Mouse (Mus musculus) cortical plate, adult 2 months (tissue): ENCODE data around the gene Fbxl8. TPM values are rescaled to one million over a fixed set of nuclear protein-coding genes. Genes with fewer than 3 reads are reported as not detected.

Experiments used
- H3K27ac ChIP-seq: fragments of 200-500 bp; 2 replicates; pipeline ENCODE4 v1.5.1; 2012; ENCODE audit warnings: low read length, control low read depth, inconsistent platforms; ENCODE audit not compliant: insufficient read depth
- H3K4me1 ChIP-seq: fragments of 200-500 bp; 2 replicates; pipeline ENCODE4 v1.6.1; 2011; ENCODE audit warnings: low read length; ENCODE audit not compliant: control insufficient read depth, insufficient read depth
- H3K4me3 ChIP-seq: fragments of 200-500 bp; 2 replicates; pipeline ENCODE4 v1.5.1; 2011; ENCODE audit warnings: mild to moderate bottlenecking, low read length, control low read depth; ENCODE audit not compliant: insufficient read depth
- CTCF ChIP-seq: fragments of 200-500 bp; IDR thresholded peaks from 2 replicates; pipeline ENCODE4 v1.5.1; 2011; ENCODE audit warnings: mild to moderate bottlenecking, control low read depth, low read length; ENCODE audit not compliant: insufficient read depth; ENCODE audit errors: extremely low read depth
- POLR2A ChIP-seq: fragments of 200-500 bp; IDR thresholded peaks from 2 replicates; pipeline ENCODE4 v1.6.1; 2011; ENCODE audit warnings: mild to moderate bottlenecking, low read length, control low read depth; ENCODE audit not compliant: insufficient read depth; ENCODE audit errors: extremely low read depth
- polyA plus RNA-seq: library from polyadenylated mRNA; depleted of rRNA; stranded (reverse); fragments of >200 nt; gene quantifications from 2 replicates; pipeline ENCODE4 v1.2.3, GENCODE M21; 2012

Gene Fbxl8
- polyA plus RNA-seq, 1 experiment = 2.2 TPM

- H3K27ac ChIP-seq = no peak overlapping the region
- no peak overlapping the region for H3K4me3 ChIP-seq
- no peak for TF ChIP-seq CTCF
- TF ChIP-seq POLR2A = no peak
- H3K4me1 ChIP-seq = peaks cover 3% of the 10 kb centered on the region; the same call in 1 of the 2 replicates
Measured at GRCm38 (mm10) chr8:105307670-105308069, 43.2 kb downstream of the Fbxl8 start.

- no peak overlapping the region for H3K27ac ChIP-seq
- TF ChIP-seq CTCF = no peak
- TF ChIP-seq POLR2A = no peak
- H3K4me1 ChIP-seq = peaks cover 3% of the 10 kb centered on the region; the same call in 1 of the 2 replicates
- H3K4me3 ChIP-seq = no peak overlapping the region
Measured at GRCm38 (mm10) chr8:105308428-105308827, 44.0 kb downstream of the Fbxl8 start.

- Histone ChIP-seq H3K4me3 (no peak overlapping the region), H3K27ac (no peak overlapping the region), H3K4me1 (peaks cover 3% of the 10 kb centered on the region; the same call in 1 of the 2 replicates)
- TF ChIP-seq CTCF = no peak
- no peak for TF ChIP-seq POLR2A
Measured at GRCm38 (mm10) chr8:105309142-105309847, 44.8 kb downstream of the Fbxl8 start.

GRCm38 (mm10) chr8:105310118-105310517 lies 45.7 kb downstream of the Fbxl8 start:
- no peak for TF ChIP-seq CTCF
- no peak for TF ChIP-seq POLR2A
- Histone ChIP-seq H3K4me3 (no peak overlapping the region), H3K4me1 (peaks cover 3% of the 10 kb centered on the region; the same call in 1 of the 2 replicates)

GRCm38 (mm10) chr8:105311718-105312117 lies 47.3 kb downstream of the Fbxl8 start:
- no peak for TF ChIP-seq POLR2A
- TF ChIP-seq CTCF = no peak
- Histone ChIP-seq H3K4me3 (no peak overlapping the region), H3K4me1 (peaks cover under 1% of the 10 kb centered on the region; the same call in 1 of the 2 replicates), H3K27ac (no peak overlapping the region)

More at GRCm38 (mm10) chr8:105310118-105310517, 45.7 kb downstream of the Fbxl8 start:
- H3K27ac ChIP-seq = no peak overlapping the region

- TF ChIP-seq CTCF = no peak
- no peak for TF ChIP-seq POLR2A
- H3K27ac ChIP-seq = no peak overlapping the region
- no peak overlapping the region for H3K4me3 ChIP-seq
- H3K4me1 ChIP-seq = no peaks in the 10 kb centered on the region
Measured at GRCm38 (mm10) chr8:105312891-105313481, 48.5 kb downstream of the Fbxl8 start.

GRCm38 (mm10) chr8:105313622-105314402 lies 49.4 kb downstream of the Fbxl8 start:
- TF ChIP-seq CTCF = no peak
- TF ChIP-seq POLR2A = no peak
- no peak overlapping the region for H3K27ac ChIP-seq
- H3K4me1 ChIP-seq = peaks cover 1% of the 10 kb centered on the region; the same call in 1 of the 2 replicates
- H3K4me3 ChIP-seq = no peak overlapping the region

GRCm38 (mm10) chr8:105315073-105315769 lies 50.8 kb downstream of the Fbxl8 start:
- TF ChIP-seq CTCF (no peak), POLR2A (no peak)
- Histone ChIP-seq H3K4me1 (peaks cover 1% of the 10 kb centered on the region; the same call in 1 of the 2 replicates), H3K27ac (no peak overlapping the region), H3K4me3 (no peak overlapping the region)

- Histone ChIP-seq H3K4me1 (peaks cover 1% of the 10 kb centered on the region; the same call in 1 of the 2 replicates), H3K4me3 (no peak overlapping the region), H3K27ac (no peak overlapping the region)
- TF ChIP-seq POLR2A (no peak), CTCF (no peak)
Measured at GRCm38 (mm10) chr8:105317941-105318340, 53.5 kb downstream of the Fbxl8 start.
